Mouse (Mus musculus): Measurements from ENCODE around the gene Bcl7c.
"Not testable (repeated sequence)": the region's sequence is repeated elsewhere in the genome, so short reads cannot be mapped to it uniquely, and the experiment has no call there.

Gene Bcl7c

DNA sequence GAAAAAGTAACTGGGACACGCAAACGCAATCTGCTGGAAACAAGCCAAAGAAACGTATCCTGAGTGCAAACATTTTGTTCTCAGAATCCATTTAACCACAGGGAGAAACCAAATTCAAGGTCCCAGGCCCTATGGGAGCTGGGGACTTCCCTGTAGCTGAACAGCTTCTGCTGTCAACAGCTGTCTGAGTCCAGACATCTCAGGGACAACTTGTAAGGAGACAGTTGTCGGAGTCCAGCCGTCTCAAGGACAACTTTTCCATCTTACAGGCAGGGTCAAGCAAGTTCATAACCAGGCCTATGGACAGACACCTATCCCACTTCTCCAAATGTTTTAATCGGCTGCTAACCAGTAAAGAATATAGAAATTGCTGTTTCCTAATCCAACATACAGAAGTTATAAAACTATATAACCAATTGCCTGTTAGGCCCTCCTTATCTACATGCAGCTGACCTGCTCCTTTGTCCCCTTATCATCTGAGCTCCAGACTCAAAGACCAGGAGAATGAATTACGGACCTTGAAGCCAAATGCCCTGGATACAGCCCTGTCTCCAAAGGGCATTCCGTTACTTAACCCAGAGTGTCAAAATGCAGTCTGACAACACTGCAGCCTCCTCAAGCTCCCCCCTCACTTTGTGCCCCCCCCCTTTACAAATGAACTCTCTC lies 26.7 kb downstream of the Bcl7c start:
- DNase-seq = no peak

DNA sequence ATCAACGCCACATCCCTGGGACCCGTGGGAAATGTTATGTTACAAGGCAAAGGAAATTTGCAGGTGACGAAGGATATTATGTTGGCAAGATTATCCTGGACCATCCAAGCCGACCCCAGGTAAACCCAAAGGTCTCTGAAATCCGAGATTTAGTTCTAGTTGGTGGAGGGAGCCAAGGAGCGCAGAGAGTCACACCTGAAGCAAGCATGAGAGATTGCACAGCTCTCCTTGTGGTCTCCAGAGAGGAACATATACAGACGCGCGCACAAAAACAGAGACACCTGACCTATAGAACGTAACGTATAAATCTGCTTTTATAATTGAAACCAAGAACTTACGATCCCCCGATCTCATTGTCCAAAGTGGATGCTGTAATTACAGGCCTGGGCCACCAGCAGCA lies 28.2 kb downstream of the Bcl7c start:
- no peak for DNase-seq

DNA sequence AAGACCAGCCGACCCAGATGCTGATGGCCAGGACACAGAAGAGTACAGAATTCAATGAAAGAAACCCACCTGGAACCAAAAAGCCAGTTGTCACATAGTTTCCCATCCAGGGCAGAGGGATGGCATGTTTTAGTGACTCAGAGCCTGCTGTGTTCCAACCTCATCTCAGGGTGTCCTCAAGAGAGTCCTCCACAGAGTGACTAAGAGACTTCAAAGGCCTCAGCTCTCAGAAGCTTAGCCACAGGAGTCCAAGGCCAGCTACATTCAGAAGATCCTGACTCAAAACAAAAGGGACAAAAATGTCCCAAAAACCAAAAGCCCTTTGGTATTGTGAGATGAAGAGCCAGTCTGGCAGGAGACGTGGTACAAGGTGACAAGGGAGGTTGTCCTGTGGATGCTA lies 29.9 kb downstream of the Bcl7c start:
- DNase-seq = no peak

DNA sequence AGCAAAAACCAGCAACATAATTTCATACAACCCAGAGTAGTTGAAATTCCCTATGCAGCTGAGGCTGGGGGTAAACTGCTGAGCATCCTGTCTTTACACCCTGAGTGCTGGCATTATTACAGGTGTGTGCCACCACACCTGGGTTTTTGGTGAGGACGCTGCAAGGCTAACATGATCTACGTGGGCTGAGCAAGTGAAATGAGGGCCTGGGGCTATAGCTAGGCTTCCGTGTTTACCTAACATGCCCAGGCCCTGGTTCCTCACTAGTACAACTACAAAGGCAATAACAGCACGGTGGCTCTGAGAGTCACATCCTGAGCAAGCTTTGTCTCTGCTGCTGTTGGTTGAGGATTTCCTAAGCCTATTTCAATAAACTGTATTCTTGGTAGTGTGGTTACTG lies 31.1 kb downstream of the Bcl7c start:
- DNase-seq = no peak

DNA sequence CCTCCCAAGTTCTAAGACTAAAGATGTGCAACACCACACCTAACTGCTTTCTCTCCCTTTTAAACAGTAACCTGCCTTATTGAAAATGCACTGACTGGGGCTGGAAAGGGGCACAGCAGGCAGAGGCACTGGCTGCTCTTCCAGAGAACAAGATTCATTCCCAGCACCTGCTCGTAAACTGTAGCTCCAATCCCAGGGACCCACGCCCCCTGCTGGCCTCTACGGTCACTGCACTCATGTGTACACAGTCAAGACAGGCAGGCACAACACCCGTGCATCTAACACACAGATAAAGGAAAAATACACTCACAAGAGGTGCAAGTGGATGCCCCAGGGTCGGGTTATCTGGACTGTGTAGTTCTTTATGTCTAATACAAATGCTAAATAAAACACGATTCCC lies 31.7 kb downstream of the Bcl7c start:
- peak; percentile 58 for DNase-seq

DNA sequence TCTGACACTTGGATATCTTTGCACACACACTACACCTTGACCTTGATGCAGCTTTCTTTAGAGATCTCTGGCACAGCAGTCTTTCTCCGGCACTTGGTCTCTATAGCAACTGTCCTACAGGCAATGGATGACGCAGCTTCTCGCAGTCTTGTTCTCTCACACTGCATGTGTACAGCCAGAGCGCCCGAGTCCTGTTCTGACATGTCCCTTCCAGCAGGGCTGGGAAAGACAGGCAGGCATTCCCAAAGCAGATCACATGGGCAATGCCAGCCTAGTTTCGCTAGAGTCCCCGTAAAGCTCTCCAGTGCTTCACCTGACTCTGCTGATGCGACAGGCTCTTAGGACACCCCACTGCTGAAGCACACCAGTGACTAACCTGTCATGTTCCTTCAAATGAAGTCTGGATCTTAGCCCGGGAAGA lies 33.3 kb downstream of the Bcl7c start:
- peak; percentile 39 for DNase-seq

DNA sequence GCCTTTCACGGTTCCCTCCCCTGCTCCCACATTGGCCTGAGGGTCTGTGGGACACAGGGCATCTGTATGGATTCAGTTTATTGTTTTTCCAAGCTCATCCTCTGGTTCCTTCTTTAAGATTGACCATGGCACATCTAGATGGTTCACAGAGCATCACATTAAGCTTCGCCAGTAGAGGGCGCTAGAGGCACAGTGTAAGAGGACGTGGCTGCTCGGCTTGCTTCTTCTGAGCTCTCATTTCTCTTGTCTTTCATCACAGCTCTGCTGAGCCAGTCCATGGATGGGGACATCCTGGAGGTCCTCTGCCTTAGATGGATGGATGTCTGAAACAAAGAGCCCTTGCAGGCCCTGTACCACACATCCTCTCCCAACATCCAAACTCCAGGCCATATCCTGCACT lies 33.8 kb downstream of the Bcl7c start:
- peak; percentile 91 for DNase-seq

DNA sequence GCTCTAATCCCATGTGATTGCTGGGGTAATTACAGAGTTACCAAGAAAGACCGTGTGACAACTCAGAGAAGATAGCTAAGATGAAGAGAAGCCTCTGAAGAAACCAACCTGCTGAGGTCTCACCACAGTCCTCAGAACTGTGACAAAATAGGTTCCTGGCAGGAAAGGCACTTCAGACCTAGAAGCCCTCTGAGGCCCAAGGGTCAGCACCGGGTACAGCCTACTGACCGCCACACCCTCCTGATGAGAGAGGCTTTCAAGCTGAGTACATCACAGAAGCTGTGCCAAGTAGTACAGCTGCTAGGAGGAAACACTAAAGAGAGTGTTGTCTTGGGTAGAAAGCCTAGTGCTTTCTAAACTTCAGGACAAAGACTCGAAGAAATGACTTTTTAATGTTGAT lies 36.0 kb downstream of the Bcl7c start:
- DNase-seq = no peak

DNA sequence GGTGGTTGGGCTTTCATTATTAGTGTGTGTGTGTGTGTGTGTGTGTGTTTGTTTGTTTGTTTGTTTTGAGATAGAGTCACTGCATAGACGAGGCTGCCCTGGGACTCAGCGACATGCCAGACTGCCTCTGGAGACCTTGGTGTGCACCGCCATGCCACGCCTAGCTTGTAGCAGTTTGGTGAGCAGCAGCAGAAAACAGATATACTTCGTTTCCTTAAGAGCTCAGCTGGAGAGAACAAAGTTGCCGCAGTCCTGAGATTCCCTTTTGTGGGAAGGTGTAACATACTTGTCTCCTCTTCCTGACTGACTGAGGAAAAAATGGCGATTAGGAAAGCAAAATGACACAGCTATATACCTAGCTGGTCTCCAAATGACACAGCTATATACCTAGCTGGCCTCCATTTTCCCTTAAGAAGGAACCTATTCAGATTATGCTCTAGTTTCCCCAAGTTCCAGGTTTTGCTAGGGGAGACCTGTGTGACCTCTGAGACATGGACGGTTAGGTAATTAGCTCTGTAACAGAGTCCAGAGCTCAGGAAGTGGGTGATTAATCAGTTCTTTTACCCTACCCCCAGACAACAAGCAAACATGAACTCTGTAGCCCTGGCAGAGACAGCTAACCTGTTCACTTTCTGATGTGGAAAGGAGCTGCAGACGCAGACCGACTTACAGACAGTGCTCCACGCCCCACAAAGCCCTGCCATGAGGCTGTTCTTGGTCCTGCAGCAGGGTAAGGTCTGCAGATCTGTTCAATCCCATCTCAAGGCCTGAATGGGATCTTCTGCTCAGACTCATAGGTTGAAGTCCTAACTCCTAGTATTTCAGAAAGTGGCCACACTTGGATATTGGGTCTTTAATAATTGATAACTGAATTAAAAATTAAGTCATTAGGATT lies 36.6 kb downstream of the Bcl7c start:
- no peak for DNase-seq

DNA sequence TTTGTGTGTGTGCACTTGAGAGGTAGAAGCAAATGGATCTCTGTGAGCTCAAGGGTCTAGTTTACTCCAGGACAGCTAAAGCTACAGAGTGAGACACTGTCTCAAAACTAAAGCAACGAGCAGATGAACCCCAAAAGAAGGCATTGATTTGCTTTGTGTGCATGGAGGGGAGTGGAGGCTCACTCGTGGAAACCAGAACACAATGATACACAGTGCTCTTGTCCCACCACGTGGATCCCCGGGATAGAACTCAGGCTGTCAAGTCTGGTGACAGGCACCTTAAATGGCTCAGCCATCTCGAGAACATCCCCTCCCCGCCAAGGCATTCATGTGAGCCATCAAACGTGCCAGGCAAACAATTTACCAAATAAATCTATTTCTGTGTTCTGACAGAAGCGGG lies 41.6 kb downstream of the Bcl7c start:
- no peak for DNase-seq

DNA sequence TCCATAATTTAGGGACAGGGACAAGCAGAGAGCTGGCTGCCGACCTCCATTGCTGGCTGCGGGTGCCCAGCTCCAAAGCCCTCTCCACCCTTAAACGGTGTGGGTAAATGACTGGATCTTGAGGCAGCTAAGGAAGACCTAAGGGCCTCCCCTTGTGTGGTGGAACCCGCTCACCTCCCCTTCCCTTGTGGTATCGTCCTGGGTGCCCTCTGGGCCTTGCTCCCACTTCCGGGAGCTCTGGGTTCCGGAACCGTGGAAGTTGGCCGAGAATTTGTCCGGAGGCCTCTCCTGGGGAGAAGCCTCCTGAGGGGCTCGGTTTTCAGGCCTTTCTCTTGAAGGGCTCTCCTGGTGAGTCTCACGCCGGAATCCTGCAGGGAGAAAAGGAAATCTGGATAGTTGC lies 42.1 kb downstream of the Bcl7c start:
- DNase-seq = no peak

DNA sequence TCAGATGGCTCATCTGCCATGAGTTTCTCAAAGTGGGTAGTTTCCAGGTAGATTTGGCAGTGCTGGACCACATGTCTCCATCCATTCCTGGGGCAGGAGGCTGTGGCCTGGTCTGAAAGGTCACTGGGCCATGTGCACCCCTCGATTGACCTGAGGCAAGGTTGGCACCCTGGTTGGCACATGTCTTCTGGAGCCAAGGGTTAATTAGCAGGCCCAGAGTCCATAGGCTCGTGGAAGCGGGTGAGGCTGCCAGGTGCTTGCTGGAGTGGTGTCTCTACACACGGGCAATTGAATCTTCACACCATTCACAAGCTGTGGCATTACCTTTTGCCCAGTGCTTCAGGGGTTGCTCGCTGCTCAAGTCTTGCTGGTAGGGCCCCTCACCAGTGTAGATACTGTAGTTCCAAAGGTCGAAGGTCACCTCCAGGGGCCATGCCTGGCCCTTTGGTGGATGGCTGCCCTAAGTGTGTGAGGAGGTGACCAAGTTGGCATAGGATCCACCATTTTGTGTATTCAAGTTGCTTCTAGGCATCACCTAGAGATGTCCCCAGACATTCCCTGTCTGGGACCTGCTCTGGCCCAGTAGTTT lies 42.6 kb downstream of the Bcl7c start:
- DNase-seq = no peak

DNA sequence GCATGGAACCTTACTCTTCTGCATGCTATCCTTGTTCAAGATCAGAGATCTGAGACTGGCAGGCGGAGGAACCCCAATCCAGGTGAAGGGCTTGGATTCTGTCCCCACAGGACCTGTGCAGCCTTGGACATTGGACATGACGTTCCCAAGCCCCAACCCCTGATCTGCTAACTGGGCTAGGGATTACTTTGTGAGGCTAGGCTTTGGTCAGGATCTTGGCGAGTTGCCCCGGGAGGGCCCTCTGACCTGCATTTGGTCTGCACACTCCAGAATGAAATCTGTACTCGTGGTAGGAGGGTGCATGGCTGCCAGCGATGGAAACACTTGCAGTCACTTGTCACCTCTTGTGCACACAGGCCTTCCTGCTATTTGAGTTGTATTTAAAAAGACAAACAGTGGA lies 45.8 kb downstream of the Bcl7c start:
- DNase-seq = no peak

DNA sequence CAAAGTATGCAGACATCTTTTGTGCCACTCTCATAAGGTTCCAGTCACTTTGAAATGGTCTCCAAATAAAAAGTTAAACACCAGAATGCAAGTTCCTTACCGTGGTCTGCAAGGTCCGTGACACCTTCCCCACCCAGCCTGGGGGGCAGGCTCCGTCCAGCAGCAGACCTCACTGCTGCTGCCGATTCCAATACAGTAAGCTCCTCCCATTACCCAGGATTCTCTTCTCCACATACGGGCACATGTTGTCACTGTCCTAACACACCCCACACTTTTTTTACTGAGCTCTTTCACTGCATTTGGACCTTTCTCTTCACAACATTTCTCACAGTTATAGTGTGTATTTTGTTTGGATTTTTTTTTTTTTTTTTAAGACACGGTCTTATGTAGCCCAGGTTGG lies 46.9 kb downstream of the Bcl7c start:
- no peak for DNase-seq

DNA sequence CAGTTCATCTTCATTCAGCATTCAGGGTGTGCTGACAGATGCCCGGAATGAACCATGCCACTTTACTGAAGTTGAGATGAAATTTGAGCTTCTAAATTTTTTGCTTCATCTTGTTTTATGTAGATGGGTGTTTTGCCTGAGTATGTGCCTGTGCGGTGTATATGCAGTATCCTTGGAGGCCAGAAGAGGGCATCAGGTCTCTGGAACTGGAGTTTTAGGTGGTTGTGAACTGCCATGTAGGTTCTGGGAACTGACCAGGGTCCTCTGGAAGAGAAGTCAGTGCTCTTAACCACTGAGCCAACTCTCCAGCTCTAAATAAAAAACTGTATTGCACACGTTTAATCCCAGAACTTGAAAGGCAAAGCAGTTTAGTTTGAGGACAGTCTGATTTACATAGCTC lies 47.9 kb downstream of the Bcl7c start:
- DNase-seq = no peak

DNA sequence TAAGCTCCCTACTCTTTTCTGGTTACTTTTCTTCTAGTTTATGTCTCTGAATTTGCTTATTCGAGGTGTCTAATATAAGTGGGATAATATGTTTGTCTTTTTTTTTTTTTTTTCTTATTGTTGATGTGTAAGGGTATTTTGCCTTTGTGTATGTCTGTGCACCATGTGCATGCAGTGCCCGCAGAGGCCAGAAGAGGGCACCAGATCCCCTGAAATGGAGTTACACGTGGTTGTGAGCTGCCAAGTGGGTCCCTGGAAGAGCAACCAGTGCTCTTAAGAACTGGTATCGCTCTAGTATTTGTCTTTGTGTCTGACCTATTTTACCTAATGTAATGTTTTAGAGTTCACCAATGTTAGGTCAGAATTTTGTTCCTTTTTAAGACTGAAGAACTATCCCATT lies 51.8 kb downstream of the Bcl7c start:
- peak; percentile 82 for DNase-seq

DNA sequence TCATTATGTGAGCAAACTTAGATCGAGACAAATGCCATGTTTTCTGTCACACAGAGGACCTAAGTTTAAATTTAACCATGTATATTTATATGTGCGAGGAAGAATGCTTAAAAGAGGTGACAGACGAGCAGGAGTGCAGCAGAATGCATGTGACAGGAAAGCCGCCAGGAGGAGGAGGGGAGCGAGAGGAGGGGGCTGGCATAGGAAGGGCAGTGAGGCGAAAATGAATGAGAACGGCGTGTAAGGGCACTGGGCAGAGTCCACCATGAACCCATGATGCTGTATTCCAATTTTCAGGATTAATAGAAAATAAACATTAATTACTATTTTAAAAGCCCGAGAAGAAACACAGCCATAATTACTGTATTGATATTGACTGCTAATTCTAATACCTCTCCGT lies 54.4 kb downstream of the Bcl7c start:
- no peak for DNase-seq

DNA sequence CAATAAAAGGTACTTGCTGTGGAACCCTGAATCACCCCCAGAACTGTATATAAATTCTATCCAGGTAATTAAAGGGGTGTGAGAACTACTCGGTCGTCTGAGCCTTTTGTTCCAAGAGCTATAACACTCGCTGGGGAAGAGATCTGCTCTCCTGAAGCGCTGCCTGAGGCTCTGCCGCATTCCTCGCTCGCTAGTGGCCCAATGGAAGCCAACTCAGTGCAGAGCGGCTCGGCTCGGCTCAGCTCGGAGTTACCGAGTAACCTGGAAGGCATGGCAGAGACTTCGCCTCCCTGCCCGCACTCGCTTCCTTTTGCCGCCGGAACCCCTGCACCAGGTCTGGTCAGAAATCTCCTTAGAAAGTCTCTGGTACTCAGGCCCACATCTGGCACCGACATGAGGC lies 56.7 kb downstream of the Bcl7c start:
- no peak for DNase-seq

DNA sequence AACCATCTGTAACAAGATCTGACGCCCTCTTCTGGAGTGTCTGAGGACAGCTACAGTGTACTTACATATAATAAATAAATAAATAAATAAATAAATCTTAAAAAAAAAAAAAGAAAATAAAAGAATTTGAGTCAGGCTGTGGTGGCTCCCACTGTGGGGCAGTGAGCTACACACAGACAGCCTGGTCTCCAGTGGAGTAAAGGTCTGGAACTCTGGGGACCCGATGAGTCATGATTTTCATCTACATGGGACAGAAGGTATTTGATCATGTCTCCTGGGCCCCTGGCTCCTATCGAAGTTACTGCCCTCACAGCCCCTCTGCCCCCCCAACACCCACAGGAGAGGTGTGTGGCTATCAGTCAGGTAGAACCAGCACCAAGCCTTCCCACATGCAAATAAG lies 57.1 kb downstream of the Bcl7c start:
- DNase-seq = no peak

DNA sequence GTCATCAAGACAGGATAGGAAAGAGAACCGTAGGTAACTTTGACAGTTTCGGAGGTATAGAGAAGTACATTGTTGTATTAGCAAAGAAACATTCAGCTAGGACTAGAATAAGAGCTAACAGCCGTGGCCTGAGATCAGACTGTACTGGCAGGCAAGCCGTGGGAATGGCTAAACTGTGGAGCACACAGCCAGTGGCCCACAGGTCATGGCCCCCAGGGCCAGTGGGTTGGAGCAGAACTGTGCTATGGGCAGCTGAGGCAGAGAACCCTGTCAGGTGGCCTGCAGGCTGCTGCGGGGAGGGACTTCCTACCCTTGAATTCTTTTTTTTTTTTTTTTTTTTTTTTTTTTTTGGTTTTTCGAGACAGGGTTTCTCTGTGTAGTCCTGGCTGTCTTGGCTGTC lies 59.5 kb downstream of the Bcl7c start:
- DNase-seq = no peak

DNA sequence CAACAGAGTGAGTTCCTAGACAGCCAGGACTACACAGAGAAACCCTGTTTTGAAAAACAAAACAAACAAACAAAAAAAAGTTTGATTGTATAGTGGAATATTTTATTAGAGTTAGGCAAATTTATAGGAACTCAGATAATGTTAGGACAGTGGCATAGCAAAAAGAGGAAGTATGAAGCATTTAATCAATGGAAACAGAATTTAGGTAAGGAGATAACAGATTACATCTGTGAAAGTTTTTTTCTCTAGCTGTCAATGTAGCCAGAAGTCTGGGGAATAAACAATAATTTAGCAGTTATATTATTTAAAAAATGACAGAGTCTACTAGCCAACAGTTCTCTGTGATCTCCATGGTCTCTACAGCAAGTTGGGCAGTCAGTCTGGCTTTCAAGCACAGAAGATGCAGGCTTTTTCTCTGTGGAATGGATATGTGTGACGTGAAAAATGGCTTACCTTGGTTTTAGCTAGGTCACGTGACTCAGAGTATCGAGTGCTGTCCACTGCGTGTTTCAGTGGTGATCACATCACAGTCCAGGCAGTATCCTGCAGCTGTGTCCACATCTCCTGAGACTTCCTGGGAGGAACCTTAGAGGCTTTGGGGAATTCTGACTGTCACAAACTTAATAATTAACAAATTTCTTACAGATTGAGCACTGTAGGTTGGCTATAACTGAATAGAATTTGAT lies 60.1 kb downstream of the Bcl7c start:
- DNase-seq = no peak

DNA sequence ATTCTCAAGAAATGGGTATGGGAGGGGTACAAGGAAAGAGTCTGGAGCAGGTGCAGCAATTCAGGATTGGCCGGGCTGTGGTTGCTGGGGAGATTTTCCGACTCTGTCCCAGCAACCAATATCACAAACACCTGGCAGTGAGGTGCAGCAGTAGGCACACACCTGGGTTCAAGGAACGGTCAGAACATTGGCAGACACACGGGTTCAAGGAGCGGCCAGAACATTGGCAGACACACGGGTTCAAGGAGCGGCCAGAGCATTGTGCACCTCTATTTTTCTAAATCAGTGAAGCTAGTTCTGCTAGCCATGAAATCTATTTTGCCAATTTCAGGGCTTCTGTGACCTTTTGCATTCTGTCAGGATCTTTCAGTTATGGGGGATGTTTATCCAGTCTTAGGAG lies 61.2 kb downstream of the Bcl7c start:
- DNase-seq = not testable (repeated sequence)

DNA sequence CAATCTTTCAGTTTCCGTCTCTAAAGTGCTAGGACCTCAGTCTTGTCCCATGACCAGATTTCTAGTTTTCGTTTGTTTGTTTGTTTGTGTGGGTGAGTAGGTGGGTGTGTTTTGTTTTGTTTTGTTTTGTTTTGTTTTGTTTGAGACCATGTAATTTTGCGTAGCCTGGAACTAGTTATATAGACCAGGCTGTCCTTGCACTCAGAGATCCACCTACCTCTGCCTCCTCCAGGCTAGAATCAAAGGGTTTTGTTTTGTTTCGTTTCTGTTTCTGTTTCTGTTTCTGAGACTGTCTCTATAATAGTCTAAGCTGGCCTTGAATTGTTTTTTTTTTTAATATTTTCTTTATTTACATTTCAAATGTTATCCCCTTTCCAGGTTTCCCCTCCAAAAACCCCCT lies 62.4 kb downstream of the Bcl7c start:
- DNase-seq = no peak

DNA sequence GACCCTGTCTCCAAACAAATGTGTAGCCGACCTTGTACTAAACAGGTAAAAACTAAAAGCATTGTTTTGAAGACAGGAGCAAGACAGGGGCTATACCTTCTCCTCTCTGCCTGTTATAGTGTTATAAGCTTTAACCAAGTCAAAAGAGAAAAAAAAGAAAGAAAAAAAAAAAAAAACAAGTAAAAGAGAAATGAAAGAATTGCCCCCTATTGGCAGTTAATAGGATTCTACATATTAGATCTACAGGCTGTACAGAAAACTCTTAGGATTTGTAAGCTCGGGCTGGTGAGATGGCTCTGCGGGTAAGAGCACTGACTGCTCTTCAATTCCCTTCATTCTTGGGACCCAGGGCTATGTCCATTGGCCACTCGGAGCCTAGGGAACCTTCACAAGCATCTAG lies 66.5 kb downstream of the Bcl7c start:
- DNase-seq = no peak

Measured in right cerebral cortex, postnatal 4 days (tissue).